Mouse (Mus musculus): ENCODE results near the gene 1700025C18Rik.

1700025C18Rik gene

DNA sequence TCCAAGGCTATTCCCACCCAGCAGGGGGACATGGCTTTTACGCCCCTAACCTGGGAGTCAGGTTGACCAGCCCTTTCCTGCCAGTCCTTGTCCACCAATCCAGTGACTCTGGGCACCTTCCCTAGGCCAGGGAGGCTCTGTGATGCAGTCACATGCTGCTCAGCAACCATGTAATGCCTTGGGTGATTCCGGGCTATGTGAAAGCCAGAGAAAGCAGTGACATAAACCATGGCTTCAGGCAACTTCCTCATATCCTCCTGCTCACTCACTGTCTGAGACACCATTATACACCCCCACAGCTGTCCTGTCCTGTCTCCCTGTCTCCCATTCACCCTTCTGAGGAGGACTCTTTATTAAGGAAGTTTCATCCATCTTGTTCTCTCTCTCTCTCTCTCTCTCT is at the start of gene 1700025C18Rik:
1700025C18Rik (minus strand) TSS at position 101 of the 400 bp plus-strand sequence.
- in situ Hi-C loops (cut with MboI, MseI): no loop called here

DNA sequence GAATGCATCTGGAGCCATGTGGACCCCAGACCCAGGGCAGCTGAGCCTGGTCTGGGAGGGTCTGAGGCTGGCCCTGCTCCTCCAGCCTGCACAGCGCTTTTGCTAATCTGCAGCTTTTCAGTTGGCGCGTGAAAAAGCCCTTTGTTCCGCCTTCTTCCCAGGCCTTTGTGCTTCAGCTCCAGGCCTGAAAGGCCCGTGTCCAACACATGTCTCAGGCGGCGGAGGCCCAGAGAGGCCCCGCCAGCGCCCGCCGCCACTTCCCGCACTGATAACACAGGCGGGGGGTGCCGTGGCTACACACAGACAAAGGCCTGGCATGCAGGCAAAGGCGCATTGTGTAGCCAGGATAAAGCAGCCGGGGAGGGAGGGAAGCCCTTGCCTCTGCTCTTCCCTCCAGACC is 45.5 kb upstream of the 1700025C18Rik start:
- in situ Hi-C loops (cut with MboI, MseI): no loop called here

DNA sequence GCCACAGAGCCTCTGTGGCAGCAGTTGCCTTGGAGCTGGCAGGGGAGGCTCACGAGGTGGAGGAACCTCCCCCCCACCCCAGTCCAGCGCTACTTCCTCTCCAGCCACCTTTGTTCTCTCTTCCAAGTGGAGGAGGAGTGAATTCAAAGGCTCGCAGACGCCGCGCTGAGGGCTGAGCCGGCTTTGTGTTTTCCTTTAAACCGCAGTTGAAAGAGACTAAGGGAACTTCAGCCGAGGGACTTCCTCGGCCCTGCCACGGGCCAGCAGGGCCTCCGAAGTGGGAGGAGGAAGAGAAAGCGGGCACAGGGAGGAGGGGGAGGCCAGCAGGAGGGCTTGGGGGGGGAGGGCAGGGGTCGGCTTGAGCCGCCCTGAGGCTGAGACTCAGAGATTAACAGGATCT is 43.0 kb upstream of the 1700025C18Rik start:
- in situ Hi-C loops (cut with MboI, MseI): no loop called here

DNA sequence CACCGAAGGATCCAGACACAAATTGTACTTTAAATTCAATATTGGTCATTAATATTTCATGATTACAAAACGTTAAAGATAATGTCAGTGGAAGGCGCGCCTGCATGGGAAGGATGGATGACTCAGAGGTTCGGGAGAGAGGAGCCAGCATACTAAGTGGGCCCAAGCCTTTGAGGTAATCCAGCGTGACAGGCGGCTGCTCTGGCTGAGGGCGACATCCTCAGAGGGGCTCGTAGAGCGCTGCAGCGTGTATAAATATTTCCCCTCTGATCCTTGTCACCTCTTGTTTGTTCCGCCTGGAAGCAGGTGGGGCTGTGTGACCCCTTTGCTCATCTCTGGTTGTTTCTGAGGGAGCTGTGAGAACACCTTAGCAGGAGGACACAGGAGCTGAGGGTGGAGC is 40.9 kb upstream of the 1700025C18Rik start:
- in situ Hi-C loops (cut with MboI, MseI): no loop called here

DNA sequence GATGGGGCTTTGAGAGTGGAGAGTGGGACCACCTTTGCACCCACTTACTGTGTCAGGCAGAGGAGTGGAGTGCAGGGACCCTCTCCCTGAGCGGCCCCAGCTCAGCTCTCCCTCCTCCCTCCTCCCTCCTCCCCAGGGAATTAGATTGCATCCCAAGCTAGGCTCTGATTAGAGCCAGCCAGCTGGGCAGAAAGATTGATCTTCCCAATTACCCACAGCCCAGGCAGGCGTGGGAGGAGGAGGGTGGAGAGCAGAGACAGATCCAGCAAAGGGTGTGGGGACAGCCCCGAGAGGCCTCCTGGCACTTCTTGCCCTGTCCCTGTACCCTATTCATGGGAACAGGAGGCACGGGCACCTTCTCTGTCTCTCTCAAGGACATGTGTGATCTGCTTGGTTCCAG is 38.6 kb upstream of the 1700025C18Rik start:
- in situ Hi-C loops (cut with MboI, MseI): no loop called here

DNA sequence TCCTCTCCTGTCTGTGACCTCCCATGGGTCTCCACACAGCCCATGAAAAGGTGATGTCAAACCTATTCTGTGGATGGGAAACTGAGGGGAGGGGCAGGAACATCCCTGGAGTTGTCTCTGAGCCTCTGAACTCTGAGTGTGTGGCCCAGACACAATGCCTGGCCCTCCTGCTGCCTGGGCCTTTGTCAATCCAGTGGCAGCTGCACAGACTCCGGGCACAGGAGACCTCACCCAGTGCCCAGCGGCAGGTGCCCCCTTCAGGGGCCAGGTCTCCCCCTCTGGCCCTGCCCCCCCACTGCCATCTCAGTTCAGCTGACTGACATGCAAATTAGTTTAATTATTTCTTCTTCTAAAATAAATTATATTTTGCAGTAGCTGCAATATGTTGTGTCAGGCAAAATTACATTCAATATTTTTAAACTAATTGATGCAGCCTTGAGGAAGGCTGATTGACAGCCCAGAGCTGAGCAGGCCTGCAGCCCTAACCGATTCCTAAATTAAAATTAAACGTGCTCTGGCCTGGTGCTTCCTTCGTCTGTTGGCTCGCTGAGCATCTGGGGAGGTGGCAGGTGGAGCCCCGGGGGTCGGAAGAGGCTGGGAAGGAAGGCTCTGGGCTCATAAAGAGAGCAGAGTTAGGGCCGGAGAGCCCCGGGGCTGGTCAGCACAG is 36.5 kb upstream of the 1700025C18Rik start:
- in situ Hi-C loops (cut with MboI, MseI): no loop called here

DNA sequence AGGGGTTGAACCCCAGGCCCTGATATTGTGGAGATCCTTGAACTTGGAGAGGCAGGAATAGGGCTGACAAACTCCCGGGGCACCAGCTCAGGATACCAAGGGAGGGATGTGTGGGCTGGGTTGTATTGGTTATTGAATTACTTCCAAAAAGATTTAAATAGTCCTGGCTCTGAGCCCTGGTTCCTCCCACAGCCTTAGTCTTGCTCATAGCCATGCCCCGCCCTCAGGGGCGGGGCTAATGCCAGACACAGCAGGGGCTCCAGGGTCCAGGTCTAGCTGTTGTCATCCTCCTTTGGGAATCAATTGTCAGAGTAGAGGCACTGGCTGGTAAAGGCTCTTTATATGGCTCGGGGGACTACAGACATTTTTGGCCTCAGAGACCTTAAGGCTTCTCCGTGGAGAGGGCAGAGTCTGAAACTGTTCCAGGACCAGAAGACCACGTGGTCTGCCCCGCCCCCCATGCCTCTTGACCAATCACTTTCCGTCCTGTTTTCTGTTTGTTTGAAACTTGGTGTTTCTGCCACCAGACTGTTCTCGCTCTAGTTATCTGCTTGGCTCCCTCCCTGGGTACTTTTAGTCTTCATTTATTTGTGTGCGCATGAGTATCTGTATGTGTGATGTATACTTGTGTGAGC is 30.8 kb upstream of the 1700025C18Rik start:
- in situ Hi-C loops (cut with MboI, MseI): no loop called here

DNA sequence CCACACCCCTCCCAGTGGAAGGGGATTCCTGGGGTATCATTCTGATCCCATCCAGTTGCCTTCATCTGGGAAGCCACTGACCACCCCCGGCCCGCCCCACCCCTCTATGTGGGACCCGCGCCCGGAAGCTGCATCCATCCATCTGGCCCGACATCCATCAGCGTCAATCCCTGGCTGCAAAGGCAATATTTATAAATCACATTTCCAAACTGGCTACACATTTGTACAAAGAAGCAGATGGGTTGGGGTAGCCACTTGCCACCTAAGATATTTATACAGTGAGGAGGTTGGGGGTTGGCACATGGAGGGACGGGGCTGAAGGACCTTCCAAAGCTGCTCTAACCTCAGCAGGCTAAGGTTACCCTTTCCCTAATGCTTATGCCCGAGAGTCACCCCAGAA is 30.2 kb upstream of the 1700025C18Rik start:
- in situ Hi-C loops (cut with MboI, MseI): no loop called here

DNA sequence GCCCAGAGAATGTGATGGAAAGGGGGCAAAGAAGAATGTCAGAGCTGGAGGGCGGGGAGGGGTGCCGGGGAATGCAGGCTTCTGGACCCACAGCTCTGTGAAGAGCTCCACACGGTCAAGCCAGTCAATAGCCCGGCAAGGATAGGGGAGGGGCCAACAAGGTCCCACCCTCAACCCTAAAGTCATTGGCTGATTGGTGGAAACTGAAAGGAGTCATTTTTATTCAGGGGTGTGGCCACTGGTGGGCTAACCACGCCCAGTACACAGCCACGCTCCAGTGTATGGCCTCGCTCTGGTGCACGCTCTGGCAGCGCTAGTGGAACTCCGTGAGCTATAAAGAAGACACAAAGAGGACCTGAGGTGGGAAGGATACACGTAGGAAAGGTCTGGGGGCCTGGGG is 23.2 kb upstream of the 1700025C18Rik start:
- in situ Hi-C loops (cut with MboI, MseI): loop anchor here (5.0 kb wide), 1 partner anchor 41 kb away; no protein-coding TSS in a partner anchor

DNA sequence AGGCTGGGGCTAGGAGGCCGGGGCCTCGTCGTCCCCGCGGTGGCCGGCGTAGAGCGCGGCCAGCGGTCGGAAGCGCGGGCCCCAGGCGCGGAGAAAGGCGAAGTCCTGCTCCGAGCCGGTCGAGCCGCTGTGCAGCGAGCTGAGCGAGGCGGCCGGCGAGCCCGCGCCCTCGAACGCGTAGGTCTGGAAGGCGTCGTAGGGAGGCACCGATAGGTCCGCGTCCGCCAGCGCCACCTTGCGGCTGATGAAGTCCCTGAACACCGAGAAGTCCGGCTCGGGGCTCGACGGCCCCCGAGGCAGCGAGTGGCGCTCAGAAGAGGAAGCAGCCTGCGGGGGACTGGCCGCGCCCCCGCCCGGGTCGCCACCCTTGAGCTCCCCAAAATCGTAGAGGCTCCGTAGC is 21.6 kb upstream of the 1700025C18Rik start:
- in situ Hi-C loops (cut with MboI, MseI): loop anchor here (5.0 kb wide), 1 partner anchor 40 kb away; no protein-coding TSS in a partner anchor

DNA sequence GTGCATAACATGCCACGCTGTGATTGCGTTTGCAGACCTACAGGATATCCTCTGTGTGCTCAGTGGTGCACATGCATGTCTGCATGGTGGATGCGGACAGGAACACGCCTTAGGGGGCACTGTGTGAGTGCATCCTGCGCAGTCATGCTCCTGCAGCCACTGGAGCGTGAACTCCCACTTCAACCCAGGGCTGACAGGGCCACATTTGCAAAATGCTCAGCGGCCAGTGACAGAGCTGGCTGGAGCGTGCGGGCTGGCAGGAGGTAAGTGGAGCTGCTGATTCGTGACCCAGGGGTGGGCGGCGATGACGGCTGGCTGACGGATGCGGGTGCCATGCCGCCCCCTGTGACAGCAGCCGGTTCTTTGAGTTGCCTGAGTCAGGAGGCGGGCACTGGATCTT is 16.0 kb upstream of the 1700025C18Rik start:
- in situ Hi-C loops (cut with MboI, MseI): no loop called here

DNA sequence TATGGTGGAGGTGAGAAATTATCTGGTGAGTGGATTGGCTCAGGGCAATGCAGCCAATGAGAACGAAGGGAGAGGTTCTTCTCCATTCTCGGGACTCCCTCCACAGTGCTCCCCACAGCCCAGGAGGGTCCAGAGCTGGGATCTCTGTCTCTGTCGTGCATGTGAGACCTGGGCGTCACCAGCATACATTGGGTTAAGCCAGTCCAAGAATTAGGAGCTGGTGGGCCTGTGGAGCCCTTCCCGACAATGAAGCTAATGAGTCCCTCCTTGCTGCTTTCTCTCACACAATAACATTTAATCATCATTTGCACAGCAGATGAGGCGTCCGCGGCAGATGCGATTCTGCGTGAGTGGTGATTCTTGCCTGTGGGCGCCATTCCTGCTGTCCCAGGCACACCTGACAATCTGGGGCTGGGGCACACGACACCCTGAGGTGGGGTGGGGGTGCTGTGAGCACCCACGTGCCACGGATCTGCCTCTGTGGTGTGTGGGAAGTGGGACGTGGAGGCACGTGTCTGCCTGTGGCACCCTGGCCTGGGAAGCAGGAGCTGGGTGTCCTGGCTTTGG is 15.0 kb upstream of the 1700025C18Rik start:
- in situ Hi-C loops (cut with MboI, MseI): no loop called here

DNA sequence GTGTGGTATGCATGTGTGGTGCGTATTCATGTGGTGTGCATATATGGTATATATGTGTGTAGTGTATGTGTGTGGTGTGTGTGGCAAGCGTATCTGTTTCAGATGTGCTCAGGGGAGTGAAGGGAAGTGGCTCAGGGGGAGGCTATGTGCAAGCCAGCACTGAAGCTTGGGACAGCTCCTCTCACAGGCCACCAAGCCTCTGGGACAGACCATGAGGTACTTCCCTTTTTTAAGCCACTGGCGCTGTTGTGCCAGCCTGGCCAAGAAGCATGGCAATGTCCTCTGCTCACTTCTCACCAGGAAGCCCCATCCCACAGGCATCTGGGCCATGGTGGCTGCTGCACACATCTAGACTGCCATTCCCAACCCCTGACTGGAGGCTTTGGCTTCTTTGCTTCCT is 12.4 kb upstream of the 1700025C18Rik start:
- in situ Hi-C loops (cut with MboI, MseI): no loop called here

DNA sequence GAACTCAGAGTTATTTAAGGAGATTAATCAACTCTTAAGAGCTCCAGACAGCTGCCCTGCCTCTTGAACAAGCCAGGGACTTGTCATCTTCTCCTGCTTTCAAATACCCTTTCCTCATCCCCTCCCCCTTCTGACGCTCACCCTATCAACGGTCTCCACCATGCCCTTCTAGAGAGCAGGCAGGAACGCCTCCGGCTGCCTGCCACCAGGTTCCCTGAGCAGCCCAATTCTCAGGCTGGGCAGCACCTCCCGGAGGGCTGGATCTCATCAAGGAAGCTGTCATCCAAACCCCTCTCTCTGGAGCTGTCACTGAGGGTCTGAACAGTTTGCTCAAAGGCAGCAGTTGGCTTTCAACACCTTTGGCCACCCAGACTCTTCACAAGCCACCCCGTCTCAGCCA is 10.2 kb upstream of the 1700025C18Rik start:
- in situ Hi-C loops (cut with MboI, MseI): no loop called here

DNA sequence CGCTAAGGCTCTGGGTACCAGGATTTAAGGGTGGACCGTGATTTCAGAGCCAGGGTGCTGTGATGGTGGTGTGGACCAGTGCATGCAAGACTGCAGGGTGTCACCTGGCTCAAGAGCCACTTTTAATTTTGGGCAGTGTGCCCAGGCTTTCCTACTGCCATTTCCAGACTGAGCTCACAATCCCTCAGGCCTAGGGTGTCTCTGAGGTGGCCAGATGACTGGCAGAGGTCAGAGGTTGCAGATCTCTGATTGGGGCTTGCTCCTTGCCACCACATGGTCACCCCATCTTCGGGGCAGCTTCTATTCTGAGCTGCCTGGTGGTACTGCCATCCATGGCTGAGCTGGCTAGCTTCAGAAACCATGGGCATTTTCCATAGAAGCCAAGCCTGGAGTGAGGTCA is 8.3 kb upstream of the 1700025C18Rik start:
- in situ Hi-C loops (cut with MboI, MseI): no loop called here

DNA sequence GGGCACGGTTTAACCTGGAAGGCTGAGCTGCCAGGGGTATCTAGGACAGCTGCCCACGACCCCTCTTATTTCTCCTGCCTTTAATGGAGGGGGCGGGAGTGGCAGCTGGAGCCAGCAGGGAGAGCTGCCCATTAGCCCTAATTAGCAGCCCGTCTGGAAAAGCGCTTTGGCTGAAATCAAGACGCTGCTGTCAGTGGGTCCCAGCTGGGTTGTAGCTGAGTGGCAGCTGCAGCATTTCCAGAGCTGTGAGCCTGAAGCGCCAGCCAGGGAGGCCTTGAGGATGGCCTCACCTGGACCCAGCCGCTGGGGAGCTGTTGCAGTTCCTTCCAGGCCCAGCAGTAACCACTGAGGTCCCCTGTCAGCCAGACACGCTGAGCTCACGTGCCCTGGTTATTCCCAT is 5.8 kb upstream of the 1700025C18Rik start:
- in situ Hi-C loops (cut with MboI, MseI): no loop called here

DNA sequence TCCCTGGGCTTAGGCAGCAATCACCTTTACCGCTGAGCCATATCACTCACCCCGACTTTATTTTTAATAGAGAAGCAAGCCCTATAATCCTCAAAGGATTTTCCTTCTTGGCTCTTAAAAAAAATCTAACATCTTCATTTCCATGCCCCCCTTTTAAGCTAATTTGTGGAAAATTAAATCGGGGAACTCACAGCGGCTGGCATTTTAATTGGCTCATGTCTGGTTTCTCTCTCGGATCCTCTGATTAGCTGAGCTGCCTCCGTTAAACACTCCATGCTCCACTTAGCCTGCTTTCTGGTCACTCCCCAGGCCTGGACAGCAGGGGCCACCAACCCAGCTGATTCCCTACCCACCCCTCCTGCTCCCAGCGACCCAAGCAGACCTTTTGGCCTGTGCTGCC is 1.8 kb upstream of the 1700025C18Rik start:
- in situ Hi-C loops (cut with MboI, MseI): no loop called here

DNA sequence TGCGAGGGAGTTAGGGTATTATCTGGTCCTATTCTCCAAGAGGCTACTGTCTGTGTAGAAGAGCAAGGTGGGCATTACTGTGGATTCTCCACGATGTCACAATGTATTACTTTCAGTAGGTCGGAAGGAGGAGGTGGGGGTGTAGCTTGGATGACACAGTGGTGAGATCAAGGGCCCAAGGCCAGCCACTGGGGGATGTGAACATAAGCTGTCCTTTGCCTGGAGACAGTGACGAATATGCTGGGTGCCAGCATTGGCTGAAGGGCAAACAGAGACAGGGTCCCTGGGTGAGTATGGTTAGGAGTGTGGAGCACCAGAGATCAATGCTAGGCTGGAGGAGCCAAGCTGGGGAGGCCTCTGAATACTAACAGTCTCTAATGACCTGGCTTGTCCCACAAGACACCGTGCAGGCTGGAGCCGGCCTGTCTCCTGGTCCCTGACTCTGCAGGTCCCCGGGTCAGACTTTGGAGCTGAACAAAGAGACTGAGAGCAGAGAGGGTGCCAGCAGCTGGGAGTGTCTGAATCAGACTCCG is 949 bp upstream of the 1700025C18Rik start:
- in situ Hi-C loops (cut with MboI, MseI): no loop called here

DNA sequence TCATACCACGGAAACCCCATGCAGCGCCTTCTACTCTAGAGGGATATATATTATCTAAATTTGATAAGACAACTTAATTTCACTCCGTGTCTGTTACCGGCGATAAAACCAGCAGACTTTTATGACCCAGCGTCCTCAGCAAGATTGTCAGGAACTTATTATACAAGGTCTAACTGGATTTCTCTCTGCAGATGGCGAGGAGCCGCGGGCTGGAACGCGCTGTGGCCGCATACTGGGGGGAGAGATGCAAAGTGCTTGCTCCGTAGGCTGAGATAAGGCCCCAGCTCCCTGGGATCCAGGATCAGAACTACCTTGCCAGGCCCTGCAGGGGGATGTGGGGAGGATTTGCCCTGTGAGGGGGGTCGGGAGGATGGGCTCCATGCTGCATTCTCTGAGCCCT is 1.1 kb downstream of the 1700025C18Rik start:
- in situ Hi-C loops (cut with MboI, MseI): no loop called here

DNA sequence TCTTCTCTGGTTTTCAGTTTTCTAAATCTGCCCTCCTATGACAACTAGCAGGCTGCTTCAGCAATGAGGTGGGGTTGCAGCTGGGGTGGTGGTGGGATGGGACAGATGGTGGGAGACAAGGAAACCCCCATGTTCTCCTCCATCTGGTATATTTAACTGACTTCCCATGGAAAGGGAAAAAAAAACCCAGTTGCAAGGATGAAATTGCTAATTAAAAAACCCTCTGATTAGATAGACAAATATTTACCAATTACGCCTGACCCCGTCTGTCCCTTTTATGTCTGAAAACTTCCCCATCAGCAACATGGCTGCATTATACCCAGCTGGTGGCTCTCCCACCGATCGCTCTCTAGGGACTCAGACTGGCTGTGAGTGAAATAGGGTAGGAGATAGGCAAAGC is 3.9 kb downstream of the 1700025C18Rik start:
- in situ Hi-C loops (cut with MboI, MseI): no loop called here

DNA sequence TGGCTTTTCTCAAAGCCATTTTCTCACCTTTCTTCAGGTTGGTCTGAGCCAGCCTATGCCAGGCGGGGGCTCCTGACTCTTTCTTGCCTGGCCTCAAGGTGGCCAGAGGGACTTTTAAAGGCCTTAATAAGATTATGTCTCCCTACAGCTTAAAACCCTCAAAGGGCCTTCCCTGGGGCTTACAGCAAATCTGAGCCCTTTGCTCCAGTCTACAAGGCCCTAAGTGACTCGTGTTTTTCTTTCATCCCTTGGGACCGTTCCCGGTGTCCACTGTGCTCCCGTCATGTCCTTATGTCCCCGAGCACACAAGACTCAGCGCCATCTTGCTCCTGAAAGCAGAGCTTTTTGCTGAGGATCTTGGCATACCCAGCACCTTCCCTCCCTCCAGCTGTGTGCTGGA is 9.3 kb downstream of the 1700025C18Rik start:
- in situ Hi-C loops (cut with MboI, MseI): no loop called here

DNA sequence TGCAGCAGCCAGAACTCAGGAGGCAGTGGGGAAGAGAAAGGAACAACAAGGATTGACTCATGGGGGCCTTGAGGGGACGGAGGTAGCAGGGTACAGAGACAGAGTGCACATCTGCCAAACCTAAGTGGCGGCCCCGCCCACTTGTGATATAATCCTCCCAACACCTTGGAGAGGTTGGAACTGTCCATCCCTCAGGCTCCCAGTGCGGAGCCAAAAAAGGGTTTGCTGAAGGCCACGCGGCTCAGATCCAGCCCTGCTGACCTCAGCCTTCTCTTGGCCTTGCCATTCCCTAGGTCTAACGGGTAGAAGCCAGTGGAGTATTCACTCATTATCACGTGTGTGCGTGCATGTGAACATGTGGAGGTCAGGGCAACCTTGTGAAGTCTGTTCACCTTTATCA is 9.9 kb downstream of the 1700025C18Rik start:
- in situ Hi-C loops (cut with MboI, MseI): no loop called here

DNA sequence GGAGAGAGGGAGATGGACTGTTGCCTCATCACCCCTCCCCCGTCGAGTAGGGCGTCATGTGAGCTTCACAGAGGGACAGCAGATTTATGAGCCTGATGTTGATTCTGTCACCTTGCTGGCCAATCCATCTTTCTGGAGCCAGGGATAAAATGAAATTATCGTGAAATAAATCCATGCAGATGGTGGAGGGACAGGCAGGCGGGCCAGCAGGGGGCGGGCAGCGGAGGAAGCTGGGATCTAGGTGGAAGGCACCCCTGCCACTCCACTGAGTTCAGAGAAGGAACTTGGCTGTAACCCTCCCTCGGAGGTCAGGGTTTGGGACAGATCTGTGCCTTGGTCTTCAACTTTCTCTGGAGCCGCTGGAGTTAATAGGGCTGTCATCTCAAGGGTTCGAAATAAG is 11.9 kb downstream of the 1700025C18Rik start:
- in situ Hi-C loops (cut with MboI, MseI): loop anchor here (5.0 kb wide), 2 partner anchors 199 to 284 kb away; no protein-coding TSS in a partner anchor
